Mouse (Mus musculus) embryonic fibroblast, embryonic 13.5 days (primary cell): ENCODE results near the gene Sap18. TPM values are rescaled to one million over a fixed set of nuclear protein-coding genes. Genes with fewer than 3 reads are reported as not detected.
"Not testable (repeated sequence)": the region's sequence is repeated elsewhere in the genome, so short reads cannot be mapped to it uniquely, and the experiment has no call there.

ENCODE experiments used
- H3K27ac ChIP-seq: 2 replicates; pipeline ENCODE4 v1.5.1; 2012; ENCODE audit warnings: low read length, control low read depth, inconsistent platforms; ENCODE audit not compliant: insufficient read depth
- H3K4me1 ChIP-seq: 2 replicates; pipeline ENCODE4 v1.6.1; 2011; ENCODE audit warnings: low read length; ENCODE audit not compliant: control insufficient read depth, insufficient read depth
- H3K4me3 ChIP-seq: 2 replicates; pipeline ENCODE4 v1.5.1; 2011; ENCODE audit warnings: mild to moderate bottlenecking, control low read depth, low read length; ENCODE audit not compliant: insufficient read depth
- CTCF ChIP-seq: IDR thresholded peaks from 2 replicates; pipeline ENCODE4 v1.5.1; 2011; ENCODE audit warnings: mild to moderate bottlenecking, control low read depth, low read length, moderate library complexity, borderline replicate concordance; ENCODE audit not compliant: insufficient read depth
- POLR2A ChIP-seq: IDR thresholded peaks from 2 replicates; pipeline ENCODE4 v1.6.1; 2011; ENCODE audit warnings: low read depth, mild to moderate bottlenecking, control low read depth, low read length, moderate library complexity
- polyA plus RNA-seq: library from polyadenylated mRNA; stranded (reverse); fragments of >200 nt; gene quantifications from 2 replicates; pipeline ENCODE4 v1.2.4, GENCODE M21; 2011; ENCODE audit warnings: low read depth; ENCODE audit not compliant: missing spikeins, insufficient read length

Sap18 gene
- polyA plus RNA-seq, 1 experiment = 57.7 TPM

GRCm38 (mm10) chr14:57825788-57826751 lies 28.1 kb downstream of the Sap18 start, which contains the start of the genes Ska3 and Mrpl57:
TSS of gene Ska3 (minus strand) at chr14:57826185.
TSS of gene Mrpl57 (plus strand) at chr14:57826234.
- peaks cover 5% of the 10 kb centered on the region; the same call in 1 of the 2 replicates for H3K4me1 ChIP-seq
- TF ChIP-seq POLR2A (peak; percentile 86), CTCF (no peak)
- H3K4me3 ChIP-seq = peak within 1 kb of the TSS; percentile 85
- peak within 1 kb of the TSS; percentile 77 for H3K27ac ChIP-seq

DNA sequence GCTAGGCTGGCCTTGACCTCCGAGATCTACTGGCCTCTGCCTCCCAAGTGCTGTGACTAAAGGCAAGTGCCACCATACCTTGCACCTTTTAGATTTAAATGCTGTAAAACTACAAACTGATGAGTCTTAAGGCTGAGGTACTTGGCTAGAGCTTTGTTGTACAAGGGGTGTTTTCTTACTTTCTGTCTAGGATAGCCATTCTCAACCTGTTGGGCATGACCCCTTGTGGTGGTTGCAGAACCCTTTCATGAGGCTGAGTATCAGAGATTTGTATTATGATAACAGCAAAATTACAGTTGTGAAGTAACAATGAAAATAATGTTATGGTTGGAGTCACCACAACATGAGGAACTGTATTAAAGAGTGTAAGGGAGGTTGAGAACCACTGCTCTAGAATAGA lies 29.3 kb downstream of the Sap18 start:
- Histone ChIP-seq H3K4me1 (peaks cover 5% of the 10 kb centered on the region; the same call in 1 of the 2 replicates), H3K27ac (no peak overlapping the region), H3K4me3 (peak overlapping the region; percentile 85)
- TF ChIP-seq POLR2A = no peak
- no peak for TF ChIP-seq CTCF

DNA sequence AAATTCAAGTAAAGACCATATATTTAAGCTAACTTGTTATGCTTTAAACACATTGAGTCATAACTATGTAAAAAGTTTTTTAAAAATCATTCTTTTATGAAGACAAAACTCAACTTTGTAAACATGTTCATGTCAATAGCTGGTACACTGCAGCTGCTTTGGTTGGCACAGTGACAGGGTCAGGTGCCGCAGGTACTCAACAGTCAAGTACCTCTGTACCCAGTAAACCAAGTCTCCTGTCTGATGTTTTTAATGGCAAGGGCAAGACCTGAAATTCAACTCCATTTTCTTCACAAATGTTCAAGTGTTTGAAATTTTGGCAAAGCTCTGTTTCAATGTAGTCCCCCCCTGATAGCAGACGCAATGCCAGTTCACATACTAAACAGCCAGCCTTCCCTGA lies 35.5 kb downstream of the Sap18 start:
- Histone ChIP-seq H3K4me1 (no peaks in the 10 kb centered on the region), H3K27ac (no peak overlapping the region), H3K4me3 (no peak overlapping the region)
- TF ChIP-seq CTCF = no peak
- TF ChIP-seq POLR2A = no peak

- H3K27ac ChIP-seq = no peak overlapping the region
Observed at GRCm38 (mm10) chr14:57835157-57835556, 37.2 kb downstream of the Sap18 start.

DNA sequence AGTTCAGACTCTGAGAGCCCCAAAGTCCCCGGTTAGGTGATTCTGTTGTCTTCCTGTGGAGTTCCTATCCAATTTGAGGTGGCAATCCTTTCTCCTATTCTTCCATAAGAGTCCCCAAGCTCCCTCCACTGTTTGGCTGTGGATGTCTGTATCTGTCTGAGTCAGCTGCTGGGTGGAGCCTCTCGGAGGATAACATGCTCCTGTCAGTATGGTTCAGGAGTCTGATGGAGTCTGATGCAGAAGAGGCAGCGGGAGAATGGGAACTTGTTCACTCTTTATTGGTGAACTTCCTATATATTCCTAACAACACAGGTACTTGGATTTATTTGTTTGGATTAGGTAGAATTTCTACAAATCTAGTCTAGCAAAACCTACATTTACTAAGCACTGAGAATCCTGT lies 46.6 kb downstream of the Sap18 start:
- Histone ChIP-seq H3K4me3 (no peak overlapping the region), H3K27ac (no peak overlapping the region), H3K4me1 (no peaks in the 10 kb centered on the region)
- TF ChIP-seq POLR2A (no peak), CTCF (no peak)

More at GRCm38 (mm10) chr14:57835157-57835556, 37.2 kb downstream of the Sap18 start:
- H3K4me1 ChIP-seq = no peaks in the 10 kb centered on the region
- H3K4me3 ChIP-seq = no peak overlapping the region
- TF ChIP-seq POLR2A (no peak), CTCF (no peak)

GRCm38 (mm10) chr14:57848061-57848460 lies 50.1 kb downstream of the Sap18 start:
- not testable (repeated sequence) for H3K27ac ChIP-seq, H3K4me3 ChIP-seq
- H3K4me1 ChIP-seq = peaks cover 13% of the 10 kb centered on the region

- Histone ChIP-seq H3K4me3 (no peak overlapping the region), H3K4me1 (peaks cover 13% of the 10 kb centered on the region), H3K27ac (no peak overlapping the region)
- TF ChIP-seq POLR2A = no peak
- TF ChIP-seq CTCF = no peak
Observed at GRCm38 (mm10) chr14:57848646-57849045, 50.7 kb downstream of the Sap18 start.

DNA sequence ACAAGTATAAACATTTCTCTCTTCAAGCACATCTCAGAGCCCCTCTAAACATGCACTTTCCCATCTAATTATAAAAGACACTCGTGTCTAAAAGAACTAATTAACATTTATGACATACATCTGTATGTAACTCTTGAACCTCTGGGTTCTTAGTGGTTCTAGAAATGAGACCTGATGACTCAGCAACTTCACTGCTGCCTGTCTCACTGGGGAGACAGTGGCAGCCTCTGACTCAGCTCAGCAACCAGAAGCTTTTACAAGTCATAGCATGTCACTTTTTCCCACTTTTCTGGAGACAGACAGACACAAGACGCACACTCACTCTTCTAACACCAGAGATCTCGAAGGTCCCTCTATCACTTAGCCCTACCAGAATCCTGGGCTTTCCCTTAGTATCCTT lies 52.4 kb downstream of the Sap18 start:
- Histone ChIP-seq H3K27ac (peak overlapping the region; percentile 93), H3K4me1 (peaks cover 13% of the 10 kb centered on the region), H3K4me3 (no peak overlapping the region)
- TF ChIP-seq POLR2A (no peak), CTCF (no peak)

DNA sequence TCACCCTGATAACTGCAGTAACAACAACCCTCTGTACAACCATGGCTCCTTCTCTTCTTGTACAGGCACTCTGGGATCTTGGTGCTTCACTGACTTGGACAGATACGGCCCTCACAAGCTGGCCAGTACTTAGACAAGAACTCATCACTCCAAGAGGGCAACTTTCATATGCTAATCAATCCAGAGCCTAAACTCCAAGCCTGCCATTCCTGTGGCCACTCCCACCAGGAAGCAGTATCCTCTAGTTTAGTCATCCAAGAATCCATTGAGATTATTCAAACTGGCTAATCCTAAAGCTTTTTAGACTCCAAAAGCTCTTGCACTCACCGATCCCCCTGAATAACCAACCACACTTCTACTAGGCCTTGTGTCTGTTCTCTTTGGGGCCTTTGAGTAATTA lies 55.0 kb downstream of the Sap18 start:
- Histone ChIP-seq H3K27ac (no peak overlapping the region), H3K4me1 (peaks cover 13% of the 10 kb centered on the region), H3K4me3 (no peak overlapping the region)
- TF ChIP-seq POLR2A = no peak
- no peak for TF ChIP-seq CTCF

DNA sequence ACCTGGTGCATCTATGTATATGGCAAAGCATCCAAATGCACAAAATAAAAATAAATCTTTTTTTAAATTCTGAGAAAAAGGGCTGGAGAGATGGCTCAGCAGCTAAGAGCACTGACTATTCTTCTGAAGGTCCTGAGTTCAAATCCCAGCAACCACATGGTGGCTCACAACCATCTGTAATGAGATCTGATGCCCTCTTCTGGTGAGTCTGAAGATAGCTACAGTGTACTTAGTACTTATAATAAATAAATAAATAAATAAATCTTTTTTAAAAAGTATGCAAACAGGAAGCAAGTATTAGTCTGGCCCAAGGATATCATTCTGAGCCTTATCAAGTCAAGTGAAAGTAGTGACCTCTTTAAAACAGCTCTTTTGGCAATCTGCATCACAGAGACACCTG lies 58.1 kb downstream of the Sap18 start:
- not testable (repeated sequence) for H3K27ac ChIP-seq, H3K4me1 ChIP-seq, H3K4me3 ChIP-seq

Other genes starting within 250 kb of the Sap18 start
- 52.1 and 55.9 TPM in 2 replicates for gene Eef1akmt1, start 226.6 kb upstream of the Sap18 start, polyA plus RNA-seq
- gene Xpo4, start 132.8 kb upstream of the Sap18 start, polyA plus RNA-seq = 27.7 and 29.5 TPM in 2 replicates
- gene Gm49361, start 52.1 kb upstream of the Sap18 start, polyA plus RNA-seq = 0.27 TPM in 1 of 2 replicates, not detected in the other
- 50.8 and 52.7 TPM in 2 replicates for gene Lats2, start 39.8 kb upstream of the Sap18 start, polyA plus RNA-seq
- gene Ska3, start 28.0 kb downstream of the Sap18 start, polyA plus RNA-seq = 12.1 and 18.5 TPM in 2 replicates
- 47.5 and 52.0 TPM in 2 replicates for gene Mrpl57, start 28.1 kb downstream of the Sap18 start, polyA plus RNA-seq
- gene Zdhhc20, start 92.1 kb downstream of the Sap18 start, polyA plus RNA-seq = 75.6 and 83.8 TPM in 2 replicates
- 78.7 and 91.3 TPM in 2 replicates for gene Micu2, start 201.1 kb downstream of the Sap18 start, polyA plus RNA-seq